Mouse (Mus musculus) stomach, embryonic 16.5 days (tissue): Measurements from ENCODE around the gene Fbxo4. TPM values are rescaled to one million over a fixed set of nuclear protein-coding genes. Genes with fewer than 3 reads are reported as not detected.

Experiments
- ATAC-seq: fragments of 200-750 bp; cut with Nextera tagmentation; 2 replicates; pipeline ENCODE4 v1.8.0; 2017; ENCODE audit warnings: moderate number of reproducible peaks, moderate TSS enrichment; ENCODE audit not compliant: insufficient read depth, low FRiP score
- H3K27ac ChIP-seq: fragments of 300-500 bp; sonication (generic); 2 replicates; pipeline ENCODE4 v1.5.1; 2014; ENCODE audit warnings: low read length
- H3K27me3 ChIP-seq: fragments of 300-500 bp; sonication (generic); 2 replicates; pipeline ENCODE4 v1.6.1; 2014; ENCODE audit warnings: low read length, control low read depth, mixed read lengths; ENCODE audit not compliant: control insufficient read depth, insufficient read depth
- H3K36me3 ChIP-seq: fragments of 300-500 bp; sonication (generic); 2 replicates; pipeline ENCODE4 v1.6.1; 2014; ENCODE audit warnings: low read length; ENCODE audit not compliant: control insufficient read depth, insufficient read depth
- H3K4me1 ChIP-seq: fragments of 300-500 bp; sonication (generic); 2 replicates; pipeline ENCODE4 v1.6.1; 2014; ENCODE audit warnings: low read length, control low read depth, mixed read lengths; ENCODE audit not compliant: control insufficient read depth, insufficient read depth
- H3K4me2 ChIP-seq: fragments of 300-500 bp; sonication (generic); 2 replicates; pipeline ENCODE4 v1.6.1; 2014; ENCODE audit warnings: low read depth, low read length, mixed read lengths
- H3K4me3 ChIP-seq: fragments of 300-500 bp; sonication (generic); replicated peaks from 2 replicates; pipeline ENCODE4 v1.5.1; 2014; ENCODE audit warnings: mild to moderate bottlenecking, low read length
- H3K9ac ChIP-seq: fragments of 300-500 bp; sonication (generic); 2 replicates; pipeline ENCODE4 v1.6.1; 2014; ENCODE audit warnings: low read length
- H3K9me3 ChIP-seq: fragments of 300-500 bp; sonication (generic); replicated peaks from 2 replicates; pipeline ENCODE4 v1.6.1; 2016; ENCODE audit warnings: low read length, control low read depth; ENCODE audit not compliant: control insufficient read depth
- WGBS: fragments of 180-500 bp; shearing (Covaris S2); extraction: QIAGEN DNeasy Blood & Tissue Kit; methylation state at CpG from one replicate; pipeline ENCODE4 v1.1.7; 2014; 5-methylcytosine and 5-hydroxymethylcytosine counted together
- polyA plus RNA-seq: library from polyadenylated mRNA; unstranded; fragments of >200 nt; fragmentation: Nextera tagmentation; extraction: Ambion mirVana; gene quantifications from 2 replicates; pipeline ENCODE4 v1.2.1, GENCODE M21; 2015

The Fbxo4 gene
- polyA plus RNA-seq, 1 experiment from 2014 or later: 11.7 TPM

- H3K9ac ChIP-seq: no peak overlapping the region
- H3K27ac ChIP-seq: no peak overlapping the region
These were observed 19.3 kb downstream of the Fbxo4 start for GRCm38 (mm10) chr15:3960094-3960493.

GRCm38 (mm10) chr15:3957982-3958381 lies 21.4 kb downstream of the Fbxo4 start:
- no peak overlapping the region for H3K27ac ChIP-seq
- H3K4me3 ChIP-seq: no peak overlapping the region
- ATAC-seq: no peak
- 35% methylated on average over 4 of the region's 4 CpGs for WGBS
- no peaks in the 10 kb centered on the region for H3K4me1 ChIP-seq
- H3K9ac ChIP-seq: no peak overlapping the region
- no peaks in the 10 kb centered on the region for H3K36me3 ChIP-seq
- no peaks in the 10 kb centered on the region for H3K27me3 ChIP-seq
- H3K9me3 ChIP-seq: no peaks in the 10 kb centered on the region
- no peak overlapping the region for H3K4me2 ChIP-seq

More at GRCm38 (mm10) chr15:3960094-3960493, 19.3 kb downstream of the Fbxo4 start:
- no peak overlapping the region for H3K4me3 ChIP-seq
- WGBS: 50% methylated on average over 1 of the region's 1 CpGs
- no peaks in the 10 kb centered on the region for H3K4me1 ChIP-seq
- no peak overlapping the region for H3K4me2 ChIP-seq
- H3K9me3 ChIP-seq: no peaks in the 10 kb centered on the region
- no peaks in the 10 kb centered on the region for H3K36me3 ChIP-seq
- no peak for ATAC-seq
- H3K27me3 ChIP-seq: no peaks in the 10 kb centered on the region

GRCm38 (mm10) chr15:3954971-3955370 lies 24.4 kb downstream of the Fbxo4 start:
- Histone ChIP-seq H3K36me3 (no peaks in the 10 kb centered on the region), H3K27ac (no peak overlapping the region), H3K4me2 (no peak overlapping the region), H3K9ac (no peak overlapping the region), H3K27me3 (no peaks in the 10 kb centered on the region), H3K4me3 (no peak overlapping the region), H3K9me3 (no peaks in the 10 kb centered on the region), H3K4me1 (no peaks in the 10 kb centered on the region)
- no peak for ATAC-seq
- WGBS: 78% methylated on average over 2 of the region's 2 CpGs

GRCm38 (mm10) chr15:3938132-3938531 lies 41.2 kb downstream of the Fbxo4 start:
- Histone ChIP-seq H3K4me1 (no peaks in the 10 kb centered on the region), H3K27ac (no peak overlapping the region), H3K9ac (no peak overlapping the region), H3K9me3 (no peaks in the 10 kb centered on the region), H3K27me3 (no peaks in the 10 kb centered on the region), H3K4me2 (no peak overlapping the region), H3K4me3 (no peak overlapping the region), H3K36me3 (no peaks in the 10 kb centered on the region)
- WGBS: 91% methylated on average over 2 of the region's 2 CpGs
- no peak for ATAC-seq

- Histone ChIP-seq H3K9me3 (no peaks in the 10 kb centered on the region), H3K36me3 (no peaks in the 10 kb centered on the region), H3K9ac (no peak overlapping the region), H3K4me2 (no peak overlapping the region), H3K27ac (no peak overlapping the region), H3K4me3 (no peak overlapping the region), H3K4me1 (no peaks in the 10 kb centered on the region), H3K27me3 (no peaks in the 10 kb centered on the region)
- ATAC-seq: no peak
- WGBS: 80% methylated on average over 3 of the region's 3 CpGs
These were observed 43.3 kb downstream of the Fbxo4 start for GRCm38 (mm10) chr15:3936056-3936455.

GRCm38 (mm10) chr15:3933466-3933865 lies 45.9 kb downstream of the Fbxo4 start:
- Histone ChIP-seq H3K36me3 (no peaks in the 10 kb centered on the region), H3K4me1 (no peaks in the 10 kb centered on the region), H3K4me3 (no peak overlapping the region), H3K27ac (no peak overlapping the region), H3K4me2 (no peak overlapping the region), H3K9me3 (no peaks in the 10 kb centered on the region), H3K9ac (no peak overlapping the region), H3K27me3 (no peaks in the 10 kb centered on the region)
- no peak for ATAC-seq
- WGBS: 85% methylated on average over 4 of the region's 4 CpGs

GRCm38 (mm10) chr15:3931931-3932330 lies 47.4 kb downstream of the Fbxo4 start:
- Histone ChIP-seq H3K27ac (no peak overlapping the region), H3K36me3 (no peaks in the 10 kb centered on the region), H3K9ac (no peak overlapping the region), H3K27me3 (no peaks in the 10 kb centered on the region), H3K4me2 (no peak overlapping the region), H3K4me3 (no peak overlapping the region), H3K9me3 (no peaks in the 10 kb centered on the region), H3K4me1 (no peaks in the 10 kb centered on the region)
- 90% methylated on average over 1 of the region's 1 CpGs for WGBS
- ATAC-seq: no peak

Other genes starting within 250 kb of the Fbxo4 start
- 38.7 and 39.3 TPM in 2 replicates for gene AW549877, start 16.2 kb upstream of the Fbxo4 start, polyA plus RNA-seq
- 232 and 251 TPM in 2 replicates for gene Oxct1, start 46.8 kb upstream of the Fbxo4 start, polyA plus RNA-seq